Mouse (Mus musculus): ENCODE data around the gene Sla2. TPM values are rescaled to one million over a fixed set of nuclear protein-coding genes. Genes with fewer than 3 reads are reported as not detected.
"Not testable (repeated sequence)": the region's sequence is repeated elsewhere in the genome, so short reads cannot be mapped to it uniquely, and the experiment has no call there.

The Sla2 gene
- polyA plus RNA-seq, 1 experiment from 2014 or later = 0.23 TPM

GRCm38 (mm10) chr2:156847653-156848052 lies 39.3 kb downstream of the Sla2 start:
- no peaks in the 10 kb centered on the region for H3K36me3 ChIP-seq (ENCODE audit: inconsistent target)
- WGBS (ENCODE audit: missing documents) = 95% methylated on average over 6 of the region's 6 CpGs

GRCm38 (mm10) chr2:156844715-156845114 lies 42.3 kb downstream of the Sla2 start:
- 92% methylated on average over 6 of the region's 10 CpGs for WGBS (ENCODE audit: missing documents)
- Histone ChIP-seq H3K4me3 (ENCODE audit: inconsistent target) (no peak overlapping the region), H3K79me2 (ENCODE audit: inconsistent target) (no peaks in the 10 kb centered on the region), H3K36me3 (ENCODE audit: inconsistent target) (no peaks in the 10 kb centered on the region), H3K27ac (no peak overlapping the region)

More at GRCm38 (mm10) chr2:156847653-156848052, 39.3 kb downstream of the Sla2 start:
- no peaks in the 10 kb centered on the region for H3K79me2 ChIP-seq (ENCODE audit: inconsistent target)
- H3K27ac ChIP-seq = no peak overlapping the region
- H3K4me3 ChIP-seq (ENCODE audit: inconsistent target) = no peak overlapping the region

GRCm38 (mm10) chr2:156843331-156843730 lies 43.7 kb downstream of the Sla2 start:
- no peak overlapping the region for H3K4me3 ChIP-seq (ENCODE audit: inconsistent target)
- 94% methylated on average over 10 of the region's 10 CpGs for WGBS (ENCODE audit: missing documents)
- no peak overlapping the region for H3K27ac ChIP-seq
- H3K36me3 ChIP-seq (ENCODE audit: inconsistent target) = no peaks in the 10 kb centered on the region
- no peaks in the 10 kb centered on the region for H3K79me2 ChIP-seq (ENCODE audit: inconsistent target)

- Histone ChIP-seq H3K36me3 (ENCODE audit: inconsistent target) (no peaks in the 10 kb centered on the region), H3K4me3 (ENCODE audit: inconsistent target) (no peak overlapping the region), H3K27ac (no peak overlapping the region), H3K79me2 (ENCODE audit: inconsistent target) (no peaks in the 10 kb centered on the region)
- 96% methylated on average over 8 of the region's 11 CpGs for WGBS (ENCODE audit: missing documents)
These were observed 44.3 kb downstream of the Sla2 start for GRCm38 (mm10) chr2:156842711-156843110.

- H3K36me3 ChIP-seq (ENCODE audit: inconsistent target) = no peaks in the 10 kb centered on the region
- H3K79me2 ChIP-seq (ENCODE audit: inconsistent target) = no peaks in the 10 kb centered on the region
- no peak overlapping the region for H3K27ac ChIP-seq
- 61% methylated on average over 20 of the region's 20 CpGs for WGBS (ENCODE audit: missing documents)
- no peak overlapping the region for H3K4me3 ChIP-seq (ENCODE audit: inconsistent target)
These were observed 44.9 kb downstream of the Sla2 start for GRCm38 (mm10) chr2:156841841-156842706.

- 6% methylated on average over 32 of the region's 42 CpGs for WGBS (ENCODE audit: missing documents)
- no peak overlapping the region for H3K4me3 ChIP-seq (ENCODE audit: inconsistent target)
- no peak overlapping the region for H3K27ac ChIP-seq
- H3K79me2 ChIP-seq (ENCODE audit: inconsistent target) = no peaks in the 10 kb centered on the region
- H3K36me3 ChIP-seq (ENCODE audit: inconsistent target) = no peaks in the 10 kb centered on the region
These were observed 45.8 kb downstream of the Sla2 start for GRCm38 (mm10) chr2:156841028-156841840.

GRCm38 (mm10) chr2:156840301-156841027 lies 46.5 kb downstream of the Sla2 start:
- H3K79me2 ChIP-seq (ENCODE audit: inconsistent target) = no peaks in the 10 kb centered on the region
- H3K27ac ChIP-seq = no peak overlapping the region
- H3K4me3 ChIP-seq (ENCODE audit: inconsistent target) = no peak overlapping the region
- under 1% methylated on average over 72 of the region's 79 CpGs for WGBS (ENCODE audit: missing documents)
- no peaks in the 10 kb centered on the region for H3K36me3 ChIP-seq (ENCODE audit: inconsistent target)

- H3K36me3 ChIP-seq (ENCODE audit: inconsistent target) = no peaks in the 10 kb centered on the region
- 24% methylated on average over 52 of the region's 61 CpGs for WGBS (ENCODE audit: missing documents)
- H3K27ac ChIP-seq = no peak within 1 kb of the TSS
- no peak within 1 kb of the TSS for H3K4me3 ChIP-seq (ENCODE audit: inconsistent target)
- H3K79me2 ChIP-seq (ENCODE audit: inconsistent target) = no peaks in the 10 kb centered on the region
These were observed 47.4 kb downstream of the Sla2 start, which contains the start of gene Tgif2 for GRCm38 (mm10) chr2:156839319-156840191. Gene Tgif2 (plus strand): TSS chr2:156840007.

- H3K79me2 ChIP-seq (ENCODE audit: inconsistent target) = no peaks in the 10 kb centered on the region
- 93% methylated on average over 6 of the region's 6 CpGs for WGBS (ENCODE audit: missing documents)
- no peak overlapping the region for H3K4me3 ChIP-seq (ENCODE audit: inconsistent target)
- H3K27ac ChIP-seq = no peak overlapping the region
- no peaks in the 10 kb centered on the region for H3K36me3 ChIP-seq (ENCODE audit: inconsistent target)
These were observed 48.2 kb downstream of the Sla2 start for GRCm38 (mm10) chr2:156838839-156839238.

- no peak overlapping the region for H3K27ac ChIP-seq
- no peak overlapping the region for H3K4me3 ChIP-seq (ENCODE audit: inconsistent target)
- 96% methylated on average over 11 of the region's 11 CpGs for WGBS (ENCODE audit: missing documents)
- H3K36me3 ChIP-seq (ENCODE audit: inconsistent target) = no peaks in the 10 kb centered on the region
- H3K79me2 ChIP-seq (ENCODE audit: inconsistent target) = no peaks in the 10 kb centered on the region
These were observed 52.7 kb downstream of the Sla2 start for GRCm38 (mm10) chr2:156834336-156834735.

GRCm38 (mm10) chr2:156825128-156825527 lies 61.9 kb downstream of the Sla2 start:
- not testable (repeated sequence) for H3K79me2 ChIP-seq (ENCODE audit: inconsistent target); H3K4me3 ChIP-seq (ENCODE audit: inconsistent target); H3K27ac ChIP-seq; H3K36me3 ChIP-seq (ENCODE audit: inconsistent target)
- 89% methylated on average over 4 of the region's 6 CpGs for WGBS (ENCODE audit: missing documents)

Data from macrophage (primary cell).